Mouse (Mus musculus): ENCODE results near the gene Ralgps1. TPM values are rescaled to one million over a fixed set of nuclear protein-coding genes. Genes with fewer than 3 reads are reported as not detected.

Ralgps1 gene
- polyA plus RNA-seq, 1 experiment from 2014 or later, result 53.1 TPM

DNA sequence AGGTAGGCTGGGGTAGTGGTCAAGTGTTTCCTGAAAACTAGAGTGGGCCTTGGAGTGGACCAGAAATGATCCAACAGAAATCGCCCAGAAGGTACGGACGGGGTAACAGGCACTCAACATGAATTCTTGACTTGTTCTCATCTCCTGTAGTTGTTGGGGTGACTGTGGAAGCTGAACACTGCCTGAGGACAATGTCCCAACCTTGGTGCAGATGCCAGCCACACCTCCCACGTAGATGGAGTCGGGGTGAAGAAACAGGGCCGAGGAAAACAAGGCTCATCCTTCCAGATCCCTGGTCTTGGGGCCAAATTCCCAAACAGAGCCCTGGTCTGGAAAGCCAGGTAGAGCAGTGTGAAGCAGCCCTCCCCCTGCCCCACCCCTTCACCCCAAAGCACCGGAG, 122.7 kb downstream of the Ralgps1 start:
- no peak for ATAC-seq (replicated peaks)
- Histone ChIP-seq H3K4me2 (no peak overlapping the region), H3K9me3 (no peaks in the 10 kb centered on the region), H3K9ac (no peak overlapping the region), H3K36me3 (replicated peaks) (no peaks in the 10 kb centered on the region), H3K4me3 (no peak overlapping the region), H3K4me1 (0 out of 2 replicates have a peak, but pooled peaks cover 2% of the 10 kb centered on the region), H3K27me3 (replicated peaks) (no peaks in the 10 kb centered on the region), H3K27ac (no peak overlapping the region)
- WGBS, result 94% methylated on average over 7 of the region's 7 CpGs

DNA sequence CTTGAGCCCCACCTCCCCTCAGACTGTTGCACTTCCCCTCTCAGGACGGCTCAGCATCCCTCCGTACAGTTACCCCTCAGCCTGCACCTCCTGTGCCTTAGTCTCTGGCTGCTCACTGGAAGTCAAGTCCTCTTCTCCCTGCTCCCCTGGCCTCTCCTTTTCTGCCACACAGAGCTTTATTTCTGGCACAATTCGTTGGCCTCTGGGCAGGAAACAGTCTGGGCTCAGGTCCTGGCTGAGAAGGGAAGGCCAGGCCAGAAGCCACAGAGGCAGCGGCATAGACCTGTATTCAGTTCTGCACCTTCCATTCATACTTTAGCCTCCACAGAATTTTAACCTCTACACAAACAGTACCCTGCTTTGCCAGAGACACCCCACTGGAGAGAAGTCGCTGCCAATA, 124.4 kb downstream of the Ralgps1 start:
- no peak for ATAC-seq (replicated peaks)
- no peak overlapping the region for H3K9ac ChIP-seq
- no peaks in the 10 kb centered on the region for H3K9me3 ChIP-seq
- H3K36me3 ChIP-seq (replicated peaks), result no peaks in the 10 kb centered on the region
- H3K27ac ChIP-seq, result no peak overlapping the region; the same call in 1 of the 2 replicates
- H3K4me2 ChIP-seq, result no peak overlapping the region
- no peaks in the 10 kb centered on the region for H3K27me3 ChIP-seq (replicated peaks)
- WGBS, result 79% methylated on average over 5 of the region's 5 CpGs
- 0 out of 2 replicates have a peak, but pooled peaks cover 2% of the 10 kb centered on the region for H3K4me1 ChIP-seq
- no peak overlapping the region for H3K4me3 ChIP-seq

GRCm38 (mm10) chr2:33245350-33245749, 125.9 kb downstream of the Ralgps1 start:
- H3K9ac ChIP-seq, result no peak overlapping the region; the same call in 1 of the 2 replicates
- H3K4me2 ChIP-seq, result no peak overlapping the region
- no peaks in the 10 kb centered on the region for H3K27me3 ChIP-seq (replicated peaks)
- 0 out of 2 replicates have a peak, but pooled peaks cover 2% of the 10 kb centered on the region for H3K4me1 ChIP-seq
- H3K4me3 ChIP-seq, result no peak overlapping the region
- ATAC-seq (replicated peaks), result no peak
- H3K36me3 ChIP-seq (replicated peaks), result no peaks in the 10 kb centered on the region
- no peaks in the 10 kb centered on the region for H3K9me3 ChIP-seq
- no peak overlapping the region for H3K27ac ChIP-seq

DNA sequence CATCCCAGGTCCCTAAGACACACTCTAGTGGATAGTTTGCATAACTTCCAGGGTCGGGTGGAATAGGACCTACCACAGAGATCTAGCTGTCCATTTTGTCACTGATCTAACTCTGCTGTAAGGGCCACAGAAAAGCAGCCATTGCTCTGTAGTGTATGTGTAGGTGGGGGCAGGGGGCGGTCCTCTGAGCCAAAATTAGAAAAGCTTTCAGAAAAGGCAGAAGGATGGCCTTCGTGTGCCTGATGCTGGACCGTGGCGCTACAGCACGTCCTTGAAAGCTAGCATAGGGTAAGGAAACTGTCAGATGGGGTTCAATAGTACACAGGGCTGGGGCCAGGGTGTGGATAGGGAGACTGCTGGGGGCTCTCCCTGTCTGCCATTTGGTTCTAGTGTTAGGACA, 126.4 kb downstream of the Ralgps1 start:
- 87% methylated on average over 6 of the region's 6 CpGs for WGBS
- no peak for ATAC-seq (replicated peaks)
- Histone ChIP-seq H3K9me3 (no peaks in the 10 kb centered on the region), H3K4me1 (0 out of 2 replicates have a peak, but pooled peaks cover 2% of the 10 kb centered on the region), H3K9ac (no peak overlapping the region), H3K27ac (no peak overlapping the region), H3K4me2 (no peak overlapping the region), H3K4me3 (no peak overlapping the region), H3K36me3 (replicated peaks) (no peaks in the 10 kb centered on the region), H3K27me3 (replicated peaks) (no peaks in the 10 kb centered on the region)

- Histone ChIP-seq H3K4me2 (no peak overlapping the region), H3K9me3 (no peaks in the 10 kb centered on the region), H3K27ac (no peak overlapping the region), H3K4me1 (peaks cover 18% of the 10 kb centered on the region; the same call in 1 of the 2 replicates), H3K9ac (no peak overlapping the region), H3K27me3 (replicated peaks) (no peaks in the 10 kb centered on the region), H3K4me3 (no peak overlapping the region), H3K36me3 (replicated peaks) (no peaks in the 10 kb centered on the region)
- 80% methylated on average over 6 of the region's 6 CpGs for WGBS
- no peak for ATAC-seq (replicated peaks)
Observed at GRCm38 (mm10) chr2:33237581-33237980, 133.7 kb downstream of the Ralgps1 start.

DNA sequence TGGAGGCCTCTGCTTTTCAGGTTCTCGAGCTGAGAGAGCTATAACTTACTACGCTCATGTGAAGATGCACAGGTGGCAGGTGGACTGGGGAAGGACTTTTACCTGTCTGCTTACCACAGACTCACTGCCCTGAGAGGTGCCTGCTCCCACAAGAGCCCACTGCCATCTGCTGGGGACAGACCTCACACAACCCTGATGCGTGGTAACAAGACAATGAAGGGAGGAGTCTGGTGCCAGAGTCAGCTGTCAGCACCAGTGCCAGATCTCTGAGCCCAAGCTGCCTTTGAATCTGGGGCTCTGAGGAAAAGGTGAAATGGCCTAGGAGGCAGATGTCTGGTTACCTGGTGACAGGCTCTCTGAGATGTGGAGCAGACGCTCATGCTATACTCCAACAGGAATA, 136.4 kb downstream of the Ralgps1 start:
- Histone ChIP-seq H3K9ac (no peak overlapping the region), H3K36me3 (replicated peaks) (no peaks in the 10 kb centered on the region), H3K27me3 (replicated peaks) (no peaks in the 10 kb centered on the region), H3K9me3 (no peaks in the 10 kb centered on the region), H3K4me1 (peaks cover 30% of the 10 kb centered on the region), H3K4me3 (no peak overlapping the region), H3K27ac (no peak overlapping the region), H3K4me2 (no peak overlapping the region)
- WGBS, result 82% methylated on average over 4 of the region's 4 CpGs
- ATAC-seq (replicated peaks), result no peak

DNA sequence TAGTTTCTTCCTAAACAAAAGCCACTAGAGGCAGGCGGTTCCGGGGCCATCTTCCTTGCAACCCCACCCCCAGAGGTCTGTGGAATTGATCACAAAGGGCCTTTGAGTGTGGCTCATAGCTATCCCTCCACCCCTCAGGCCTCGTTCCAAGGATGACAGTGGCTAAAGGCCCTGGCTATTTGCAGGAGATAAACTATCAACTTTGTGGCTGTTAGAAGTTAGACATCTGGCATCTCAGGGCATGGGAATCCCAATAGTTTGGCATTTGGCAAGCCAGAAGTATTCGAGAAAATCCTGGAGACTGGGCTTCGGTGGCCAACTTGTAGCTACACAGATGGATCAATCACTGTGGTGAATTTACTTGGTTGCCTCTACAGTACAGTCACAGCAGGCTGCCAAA, 137.4 kb downstream of the Ralgps1 start:
- H3K27me3 ChIP-seq (replicated peaks), result no peaks in the 10 kb centered on the region
- no peak overlapping the region for H3K27ac ChIP-seq
- H3K4me2 ChIP-seq, result no peak overlapping the region
- 73% methylated on average over 5 of the region's 5 CpGs for WGBS
- H3K36me3 ChIP-seq (replicated peaks), result no peaks in the 10 kb centered on the region
- H3K4me1 ChIP-seq, result peaks cover 28% of the 10 kb centered on the region
- H3K9ac ChIP-seq, result no peak overlapping the region
- no peak overlapping the region for H3K4me3 ChIP-seq
- H3K9me3 ChIP-seq, result no peaks in the 10 kb centered on the region
- ATAC-seq (replicated peaks), result no peak

- no peak overlapping the region for H3K27ac ChIP-seq
- no peak overlapping the region for H3K4me3 ChIP-seq
- ATAC-seq (replicated peaks), result no peak
- H3K9me3 ChIP-seq, result no peaks in the 10 kb centered on the region
- H3K27me3 ChIP-seq (replicated peaks), result no peaks in the 10 kb centered on the region
- H3K9ac ChIP-seq, result no peak overlapping the region
- no peak overlapping the region for H3K4me2 ChIP-seq
- 80% methylated on average over 6 of the region's 6 CpGs for WGBS
- H3K36me3 ChIP-seq (replicated peaks), result no peaks in the 10 kb centered on the region
- peaks cover 27% of the 10 kb centered on the region for H3K4me1 ChIP-seq
Observed at GRCm38 (mm10) chr2:33232782-33233570, 138.3 kb downstream of the Ralgps1 start.

DNA sequence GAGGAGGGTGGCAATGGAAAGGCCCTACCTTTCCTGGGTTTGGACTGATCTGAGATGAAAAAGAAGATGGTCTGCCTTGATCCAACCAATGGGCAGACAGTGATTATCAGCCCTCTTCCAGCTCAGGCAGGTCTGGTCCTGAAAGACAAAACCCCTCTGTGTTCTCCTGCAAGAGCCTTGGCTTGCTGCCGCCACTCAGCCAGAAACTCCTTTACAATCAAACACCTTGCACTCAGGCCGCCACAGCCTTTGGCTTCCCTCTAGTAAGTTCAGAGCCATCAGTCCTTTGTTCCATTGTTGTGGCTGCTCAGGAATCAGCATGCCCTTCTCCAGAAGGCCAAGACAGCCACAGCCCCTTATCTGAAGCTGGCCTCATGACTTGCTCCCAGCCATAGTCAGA, 139.5 kb downstream of the Ralgps1 start:
- Histone ChIP-seq H3K9ac (no peak overlapping the region), H3K27ac (no peak overlapping the region), H3K36me3 (replicated peaks) (no peaks in the 10 kb centered on the region), H3K27me3 (replicated peaks) (no peaks in the 10 kb centered on the region), H3K4me2 (no peak overlapping the region), H3K4me1 (peaks cover 23% of the 10 kb centered on the region), H3K4me3 (no peak overlapping the region), H3K9me3 (no peaks in the 10 kb centered on the region)
- ATAC-seq (replicated peaks), result no peak
- 46% methylated on average over 2 of the region's 2 CpGs for WGBS

- no peaks in the 10 kb centered on the region for H3K36me3 ChIP-seq (replicated peaks)
- H3K27ac ChIP-seq, result no peak overlapping the region
- H3K9ac ChIP-seq, result no peak overlapping the region
- no peak overlapping the region for H3K4me3 ChIP-seq
- H3K4me1 ChIP-seq, result peaks cover 21% of the 10 kb centered on the region
- 86% methylated on average over 10 of the region's 10 CpGs for WGBS
- no peak for ATAC-seq (replicated peaks)
- H3K27me3 ChIP-seq (replicated peaks), result no peaks in the 10 kb centered on the region
- no peaks in the 10 kb centered on the region for H3K9me3 ChIP-seq
- H3K4me2 ChIP-seq, result no peak overlapping the region
Observed at GRCm38 (mm10) chr2:33230701-33231100, 140.6 kb downstream of the Ralgps1 start.

GRCm38 (mm10) chr2:33228551-33228950, 142.7 kb downstream of the Ralgps1 start:
- peaks cover 14% of the 10 kb centered on the region for H3K4me1 ChIP-seq
- no peak overlapping the region for H3K9ac ChIP-seq
- no peak for ATAC-seq (replicated peaks)
- H3K27ac ChIP-seq, result no peak overlapping the region
- no peak overlapping the region for H3K4me2 ChIP-seq
- no peak overlapping the region for H3K4me3 ChIP-seq
- 95% methylated on average over 15 of the region's 15 CpGs for WGBS
- H3K27me3 ChIP-seq (replicated peaks), result no peaks in the 10 kb centered on the region
- H3K36me3 ChIP-seq (replicated peaks), result no peaks in the 10 kb centered on the region
- H3K9me3 ChIP-seq, result no peaks in the 10 kb centered on the region

GRCm38 (mm10) chr2:33228077-33228476, 143.2 kb downstream of the Ralgps1 start:
- Histone ChIP-seq H3K27me3 (replicated peaks) (no peaks in the 10 kb centered on the region), H3K9me3 (no peaks in the 10 kb centered on the region), H3K27ac (no peak overlapping the region), H3K36me3 (replicated peaks) (no peaks in the 10 kb centered on the region), H3K4me3 (no peak overlapping the region), H3K4me1 (peaks cover 14% of the 10 kb centered on the region), H3K9ac (no peak overlapping the region), H3K4me2 (no peak overlapping the region)
- 94% methylated on average over 11 of the region's 11 CpGs for WGBS
- ATAC-seq (replicated peaks), result no peak

GRCm38 (mm10) chr2:33225921-33226320, 145.4 kb downstream of the Ralgps1 start:
- Histone ChIP-seq H3K27me3 (replicated peaks) (no peaks in the 10 kb centered on the region), H3K4me1 (no peaks in the 10 kb centered on the region), H3K4me3 (no peak overlapping the region), H3K9ac (no peak overlapping the region), H3K4me2 (no peak overlapping the region), H3K9me3 (no peaks in the 10 kb centered on the region), H3K27ac (no peak overlapping the region), H3K36me3 (replicated peaks) (no peaks in the 10 kb centered on the region)
- ATAC-seq (replicated peaks), result no peak
- 90% methylated on average over 7 of the region's 7 CpGs for WGBS
